Mouse (Mus musculus): ENCODE results near the gene Ptprr.

DNA sequence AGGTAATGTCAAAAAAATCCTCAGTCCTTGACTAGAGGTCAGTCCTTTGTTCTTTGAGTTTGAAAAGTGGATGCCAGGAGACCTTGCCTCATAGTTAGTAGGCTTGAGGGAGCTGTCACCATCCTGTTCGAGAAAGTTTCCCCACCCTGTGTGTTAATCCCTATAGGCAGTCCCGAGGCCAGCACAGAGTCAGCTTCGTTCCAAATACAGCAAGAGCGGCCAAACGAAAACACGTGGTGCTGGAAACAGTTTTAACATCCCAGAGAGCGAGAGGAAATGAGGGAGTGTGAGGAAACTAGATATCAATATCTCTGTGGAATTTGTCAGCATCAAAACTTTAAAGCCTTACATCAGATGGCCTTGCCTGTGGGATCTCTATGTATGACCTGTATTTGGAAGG, 39.0 kb upstream of the Ptprr start:
- TF ChIP-seq POLR2A (IDR thresholded peaks at IDR 0.05; ENCODE audit: borderline replicate concordance, control insufficient read depth, low read depth, low read length) (no peak), CTCF (IDR thresholded peaks at IDR 0.05; ENCODE audit: control insufficient read depth, insufficient read depth, low read length) (no peak)
